Mouse (Mus musculus) C2C12 (cell line): Measurements from ENCODE around the gene Tent4a. TPM values are rescaled to one million over a fixed set of nuclear protein-coding genes. Genes with fewer than 3 reads are reported as not detected.

ENCODE experiments used
- H3K27me3 ChIP-seq: one replicate; pipeline ENCODE4 v1.6.1; 2011; ENCODE audit not compliant: control insufficient read depth, insufficient read depth, insufficient read length
- H3K36me3 ChIP-seq: one replicate; pipeline ENCODE4 v1.6.1; 2011; ENCODE audit not compliant: control insufficient read depth, insufficient read depth
- H3K4me3 ChIP-seq: one replicate; pipeline ENCODE4 v1.5.1; 2011; ENCODE audit warnings: mild to moderate bottlenecking, control low read depth; ENCODE audit not compliant: poor library complexity, insufficient read depth, severe bottlenecking
- H3K79me2 ChIP-seq: one replicate; pipeline ENCODE4 v1.6.1; 2011; ENCODE audit not compliant: control insufficient read depth, insufficient read depth
- H3K79me3 ChIP-seq: one replicate; pipeline ENCODE4 v1.6.1; 2011; ENCODE audit warnings: low read depth, control low read depth
- H3ac ChIP-seq: one replicate; pipeline ENCODE3; 2011; ENCODE audit warnings: low read depth; ENCODE audit not compliant: control insufficient read depth, insufficient read length
- CEBPB ChIP-seq: IDR thresholded peaks from one replicate; pipeline ENCODE4 v1.6.1; 2011; ENCODE audit warnings: low read depth, mild to moderate bottlenecking, control low read depth, moderate library complexity
- CTCF ChIP-seq: IDR thresholded peaks from one replicate; pipeline ENCODE4 v1.5.1; 2011; ENCODE audit not compliant: control insufficient read depth, insufficient read depth, insufficient read length
- FOSL1 ChIP-seq: IDR thresholded peaks from one replicate; pipeline ENCODE4 v1.8.0; 2011; ENCODE audit warnings: mild to moderate bottlenecking, low read length; ENCODE audit not compliant: poor library complexity, insufficient read depth, severe bottlenecking
- MAX ChIP-seq: IDR thresholded peaks from one replicate; pipeline ENCODE4 v1.6.1; 2011; ENCODE audit warnings: mild to moderate bottlenecking, control low read depth
- MYOD1 ChIP-seq: IDR thresholded peaks from one replicate; pipeline ENCODE4 v1.6.1; 2011; ENCODE audit warnings: low read depth; ENCODE audit not compliant: control insufficient read depth, insufficient read length
- MYOG ChIP-seq: IDR thresholded peaks from one replicate; pipeline ENCODE4 v1.6.1; 2011; ENCODE audit not compliant: control insufficient read depth, insufficient read length; ENCODE audit errors: extremely low read depth
- USF1 ChIP-seq: IDR thresholded peaks from one replicate; pipeline ENCODE4 v1.6.1; 2011; ENCODE audit warnings: low read depth, mild to moderate bottlenecking, control low read depth, moderate library complexity
- polyA plus RNA-seq: library from polyadenylated mRNA; unstranded; fragments of >200 nt; fragmentation: generic; extraction: Trizol; gene quantifications from one replicate; pipeline ENCODE4 v1.2.1, GENCODE M21; 2012; ENCODE audit warnings: missing spikeins

Gene Tent4a
- polyA plus RNA-seq, 1 experiment, result 19.2 TPM

DNA sequence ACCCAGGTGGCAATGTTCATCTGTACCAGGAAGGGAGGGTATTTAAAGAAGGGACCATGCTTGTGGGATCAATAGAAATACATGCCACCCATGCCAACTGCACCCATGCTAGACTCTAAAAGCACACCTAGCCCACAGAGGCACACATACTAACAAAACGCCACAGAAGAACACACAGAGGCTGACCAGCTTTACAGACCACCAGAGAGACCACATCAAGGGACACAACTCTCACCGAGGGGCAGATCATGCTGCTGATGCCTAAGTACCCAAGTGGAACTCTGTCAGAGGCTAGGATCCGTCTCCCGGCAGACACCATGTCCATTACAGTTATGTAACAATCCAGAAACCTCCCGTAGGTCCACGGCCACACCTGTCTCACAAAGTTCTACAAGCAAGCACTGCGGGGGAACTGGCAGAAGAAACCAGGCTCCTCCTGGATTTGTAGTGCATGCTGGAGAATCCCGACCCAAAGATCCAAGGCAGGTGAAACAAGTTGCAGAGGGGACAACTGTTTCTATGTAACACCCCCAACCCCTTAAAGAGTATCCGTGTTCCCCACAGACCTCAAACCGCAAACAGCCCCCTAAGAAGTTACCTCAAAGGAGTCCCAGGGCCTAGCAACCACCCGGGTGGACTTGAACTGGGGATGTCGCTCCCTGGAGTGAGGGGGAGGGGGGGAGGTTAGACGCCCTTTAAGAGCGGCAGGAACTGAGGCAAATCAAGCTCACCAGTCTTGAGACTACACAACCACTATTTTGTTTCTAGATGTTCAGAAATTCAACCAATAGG, 2.1 kb downstream of the Tent4a start:
- TF ChIP-seq MAX (no peak), FOSL1 (no peak), USF1 (no peak), CEBPB (no peak), MYOD1 (no peak), MYOG (no peak), CTCF (no peak)
- Histone ChIP-seq H3K4me3 (peak overlapping the region; percentile 66), H3K36me3 (peaks cover 4% of the 10 kb centered on the region), H3ac (peak overlapping the region; percentile 63), H3K79me2 (peaks cover 69% of the 10 kb centered on the region), H3K27me3 (no peaks in the 10 kb centered on the region), H3K79me3 (peaks cover 62% of the 10 kb centered on the region)

DNA sequence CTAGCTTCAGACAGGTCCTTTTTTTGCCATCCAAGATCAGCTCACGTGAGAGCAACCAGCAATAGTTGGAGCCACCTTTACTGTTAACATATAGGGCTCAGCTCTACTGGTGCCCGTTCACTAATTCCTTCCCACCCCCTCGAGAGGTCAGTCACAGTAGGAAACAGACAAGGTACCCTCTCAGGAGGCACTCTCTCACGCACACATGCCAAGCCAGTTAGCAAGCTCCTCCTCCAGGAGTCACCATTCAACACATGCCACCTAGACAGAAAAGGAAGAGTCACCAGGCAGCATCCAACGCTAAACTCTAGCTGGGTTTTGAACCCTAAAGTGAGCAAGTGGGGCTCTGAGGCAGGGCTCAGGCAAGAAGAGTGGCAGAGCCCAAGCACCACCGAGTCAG, 3.0 kb downstream of the Tent4a start:
- H3K27me3 ChIP-seq, result no peaks in the 10 kb centered on the region
- peak overlapping the region; percentile 66 for H3K4me3 ChIP-seq
- peak overlapping the region; percentile 26 for H3ac ChIP-seq
- peaks cover 78% of the 10 kb centered on the region for H3K79me2 ChIP-seq
- no peak for TF ChIP-seq MYOD1
- TF ChIP-seq USF1, result no peak
- TF ChIP-seq CTCF, result no peak
- TF ChIP-seq CEBPB, result no peak
- no peak for TF ChIP-seq MAX
- no peak for TF ChIP-seq FOSL1
- TF ChIP-seq MYOG, result no peak
- peaks cover 4% of the 10 kb centered on the region for H3K36me3 ChIP-seq
- H3K79me3 ChIP-seq, result peaks cover 69% of the 10 kb centered on the region

DNA sequence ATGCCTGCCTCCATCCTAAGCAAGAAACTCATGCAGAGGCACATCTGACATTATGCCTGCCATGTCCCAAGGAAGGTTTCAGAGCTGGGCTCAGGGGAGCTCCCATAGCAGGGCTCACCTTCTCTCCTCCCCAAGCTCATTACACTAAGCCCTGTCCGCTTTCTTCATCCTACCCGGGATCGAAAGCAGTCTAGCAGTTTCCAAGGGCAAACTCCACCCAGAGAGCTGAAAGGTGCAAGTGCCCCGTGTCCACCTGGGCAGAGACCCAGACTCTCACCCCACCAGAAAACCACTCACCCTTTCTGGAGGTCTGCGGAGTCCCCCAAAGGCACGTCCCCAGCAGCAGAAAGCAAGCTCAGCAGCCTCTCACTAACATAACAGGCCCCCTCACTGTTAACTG, 3.5 kb downstream of the Tent4a start:
- Histone ChIP-seq H3K4me3 (no peak overlapping the region), H3K79me2 (peaks cover 82% of the 10 kb centered on the region), H3K79me3 (peaks cover 73% of the 10 kb centered on the region), H3ac (no peak overlapping the region), H3K27me3 (no peaks in the 10 kb centered on the region), H3K36me3 (peaks cover 4% of the 10 kb centered on the region)
- TF ChIP-seq CTCF, result no peak
- TF ChIP-seq MYOG, result no peak
- no peak for TF ChIP-seq MAX
- no peak for TF ChIP-seq FOSL1
- TF ChIP-seq USF1, result no peak
- TF ChIP-seq CEBPB, result no peak
- TF ChIP-seq MYOD1, result no peak

DNA sequence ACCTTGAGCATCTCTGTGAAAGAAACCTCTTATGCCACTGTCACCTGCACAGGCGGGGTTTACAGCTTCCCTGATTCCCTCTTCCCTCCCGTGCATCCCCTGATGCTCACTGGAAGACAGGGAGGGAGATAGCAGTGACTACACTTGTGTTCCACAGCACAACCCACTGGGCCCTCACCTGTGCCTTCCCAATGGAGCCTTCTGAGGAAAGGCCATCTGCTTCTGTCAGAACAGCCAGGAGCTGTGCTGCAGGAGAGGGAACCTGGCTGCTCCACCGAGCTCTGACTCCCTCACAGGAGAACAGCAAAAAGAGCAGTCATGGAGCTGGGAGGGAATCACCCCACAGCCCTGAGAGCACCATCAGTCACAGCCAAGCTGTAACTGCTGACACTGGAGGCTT, 4.3 kb downstream of the Tent4a start:
- no peak for TF ChIP-seq USF1
- TF ChIP-seq CTCF, result no peak
- TF ChIP-seq CEBPB, result no peak
- no peak for TF ChIP-seq MYOD1
- TF ChIP-seq FOSL1, result no peak
- TF ChIP-seq MAX, result no peak
- TF ChIP-seq MYOG, result no peak
- Histone ChIP-seq H3K4me3 (no peak overlapping the region), H3K79me3 (peaks cover 81% of the 10 kb centered on the region)

DNA sequence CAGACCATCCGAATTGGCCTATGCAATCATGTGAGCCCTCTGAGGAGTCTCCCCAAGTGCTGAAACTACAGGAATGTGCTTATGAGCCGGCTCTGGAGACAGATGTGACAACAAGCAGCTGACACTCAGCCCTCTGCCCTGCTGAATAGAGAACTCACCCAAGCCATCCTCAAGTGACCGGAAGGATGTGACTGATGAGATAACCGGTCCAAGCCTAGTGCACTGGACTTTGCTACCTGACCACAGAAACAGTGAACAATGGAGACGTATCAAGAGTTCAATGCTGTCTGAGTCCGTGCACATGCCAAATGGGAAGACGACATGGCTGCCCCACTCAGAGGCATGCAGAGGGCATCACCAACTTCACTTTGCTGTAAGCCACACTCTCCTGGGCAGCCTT, 5.9 kb downstream of the Tent4a start:
- Histone ChIP-seq H3K79me3 (peaks cover 94% of the 10 kb centered on the region), H3ac (no peak overlapping the region), H3K79me2 (peaks cover 100% of the 10 kb centered on the region), H3K4me3 (no peak overlapping the region), H3K36me3 (peaks cover 4% of the 10 kb centered on the region), H3K27me3 (no peaks in the 10 kb centered on the region)
- no peak for TF ChIP-seq FOSL1
- no peak for TF ChIP-seq USF1
- TF ChIP-seq CTCF, result no peak
- TF ChIP-seq MYOD1, result no peak
- TF ChIP-seq CEBPB, result no peak
- no peak for TF ChIP-seq MYOG
- TF ChIP-seq MAX, result no peak

More for the DNA sequence above, 4.3 kb downstream of the Tent4a start:
- Histone ChIP-seq H3K27me3 (no peaks in the 10 kb centered on the region), H3ac (no peak overlapping the region), H3K79me2 (peaks cover 90% of the 10 kb centered on the region), H3K36me3 (peaks cover 4% of the 10 kb centered on the region)
